Mouse (Mus musculus) brain, embryonic 14.5 days (tissue): ENCODE data around the gene Fli1.

Experiments
- CTCF ChIP-seq: fragments of 200-500 bp; IDR thresholded peaks from 2 replicates; pipeline ENCODE4 v1.5.1; 2012; ENCODE audit warnings: inconsistent platforms, mild to moderate bottlenecking, moderate library complexity, borderline replicate concordance; ENCODE audit not compliant: insufficient read depth, insufficient read length; ENCODE audit errors: extremely low read depth
- POLR2A ChIP-seq: fragments of 200-500 bp; IDR thresholded peaks from 2 replicates; pipeline ENCODE4 v1.6.1; 2012; ENCODE audit warnings: mild to moderate bottlenecking, inconsistent platforms, borderline replicate concordance; ENCODE audit not compliant: poor library complexity, insufficient read depth, insufficient read length, severe bottlenecking; ENCODE audit errors: extremely low read depth

DNA sequence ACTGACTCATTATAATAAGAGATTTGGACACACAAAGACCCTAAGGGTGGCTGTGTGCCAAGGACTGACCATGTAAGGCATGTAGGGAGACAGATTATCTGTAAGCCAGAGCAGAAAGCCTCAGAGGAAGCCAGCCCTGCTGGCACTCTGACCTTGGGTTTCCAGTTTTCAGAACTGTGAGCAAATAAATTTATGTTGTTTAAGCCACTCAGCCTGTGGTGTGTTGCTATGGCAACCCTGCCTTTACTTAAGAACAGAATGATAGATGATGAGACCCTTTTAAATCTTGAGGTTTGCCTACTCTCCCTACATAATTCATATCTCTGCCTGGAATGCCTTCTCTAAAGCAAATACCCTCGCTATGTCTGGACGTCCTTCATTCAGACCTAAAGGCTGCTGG, 64.6 kb downstream of the Fli1 start:
- TF ChIP-seq CTCF (no peak), POLR2A (no peak)
